Mouse (Mus musculus): Measurements from ENCODE around the gene Hnmt.
A peak's percentile ranks its signal among the peaks of the same experiment; 100 is the strongest.
"Not testable (repeated sequence)": the region's sequence is repeated elsewhere in the genome, so short reads cannot be mapped to it uniquely, and the experiment has no call there.

The Hnmt gene

GRCm38 (mm10) chr2:24049344-24049990, at the start of gene Hnmt:
Gene Hnmt, minus strand, starts transcription at chr2:24049394.
- no peak within 1 kb of the TSS for H3K4me3 ChIP-seq (replicated peaks; ENCODE audit: low read length)
- TF ChIP-seq POU5F1 (IDR thresholded peaks at IDR 0.05; ENCODE audit: borderline replicate concordance, low read length) (no peak), NANOG (IDR thresholded peaks at IDR 0.05; ENCODE audit: borderline replicate concordance, low read length) (no peak), CTCF (conservative IDR thresholded peaks at IDR 0.05; ENCODE audit: low read length) (no peak)
- peaks cover 3% of the 10 kb centered on the region; the same call in 1 of the 2 replicates for H3K9me3 ChIP-seq (ENCODE audit: low read length)
- no peaks in the 10 kb centered on the region for H3K36me3 ChIP-seq (ENCODE audit: insufficient read depth, low read length)
- no peaks in the 10 kb centered on the region for H3K27me3 ChIP-seq (ENCODE audit: insufficient read depth, low read length)
- peaks cover 13% of the 10 kb centered on the region for H3K4me1 ChIP-seq (replicated peaks; ENCODE audit: low read depth, low read length)

- Histone ChIP-seq H3K36me3 (ENCODE audit: insufficient read depth, low read length) (no peaks in the 10 kb centered on the region), H3K27me3 (ENCODE audit: insufficient read depth, low read length) (no peaks in the 10 kb centered on the region), H3K9me3 (ENCODE audit: low read length) (no peaks in the 10 kb centered on the region), H3K4me3 (replicated peaks; ENCODE audit: low read length) (no peak within 1 kb of the TSS), H3K4me1 (replicated peaks; ENCODE audit: low read depth, low read length) (no peaks in the 10 kb centered on the region)
- TF ChIP-seq NANOG (IDR thresholded peaks at IDR 0.05; ENCODE audit: borderline replicate concordance, low read length) = no peak
- TF ChIP-seq POU5F1 (IDR thresholded peaks at IDR 0.05; ENCODE audit: borderline replicate concordance, low read length) = no peak
- no peak for TF ChIP-seq CTCF (conservative IDR thresholded peaks at IDR 0.05; ENCODE audit: low read length)
These were observed 47.3 kb upstream of the Hnmt start, which contains the start of gene Tbpl2 for GRCm38 (mm10) chr2:24096495-24096894. Gene Tbpl2, minus strand, starts transcription at chr2:24096595.

GRCm38 (mm10) chr2:24090921-24091320, 41.7 kb upstream of the Hnmt start:
- no peaks in the 10 kb centered on the region for H3K27me3 ChIP-seq (ENCODE audit: insufficient read depth, low read length)
- TF ChIP-seq POU5F1 (IDR thresholded peaks at IDR 0.05; ENCODE audit: borderline replicate concordance, low read length) = no peak
- TF ChIP-seq CTCF (conservative IDR thresholded peaks at IDR 0.05; ENCODE audit: low read length) = no peak
- TF ChIP-seq NANOG (IDR thresholded peaks at IDR 0.05; ENCODE audit: borderline replicate concordance, low read length) = no peak
- no peaks in the 10 kb centered on the region for H3K4me1 ChIP-seq (replicated peaks; ENCODE audit: low read depth, low read length)
- H3K9me3 ChIP-seq (ENCODE audit: low read length) = no peaks in the 10 kb centered on the region
- no peaks in the 10 kb centered on the region for H3K36me3 ChIP-seq (ENCODE audit: insufficient read depth, low read length)
- H3K4me3 ChIP-seq (replicated peaks; ENCODE audit: low read length) = no peak overlapping the region

- Histone ChIP-seq H3K4me3 (replicated peaks; ENCODE audit: low read length) (no peak overlapping the region), H3K27me3 (ENCODE audit: insufficient read depth, low read length) (no peaks in the 10 kb centered on the region), H3K4me1 (replicated peaks; ENCODE audit: low read depth, low read length) (peaks cover 13% of the 10 kb centered on the region), H3K9me3 (ENCODE audit: low read length) (peaks cover 3% of the 10 kb centered on the region; the same call in 1 of the 2 replicates), H3K36me3 (ENCODE audit: insufficient read depth, low read length) (no peaks in the 10 kb centered on the region)
- TF ChIP-seq POU5F1 (IDR thresholded peaks at IDR 0.05; ENCODE audit: borderline replicate concordance, low read length) = no peak
- TF ChIP-seq NANOG (IDR thresholded peaks at IDR 0.05; ENCODE audit: borderline replicate concordance, low read length) = no peak
- TF ChIP-seq CTCF (conservative IDR thresholded peaks at IDR 0.05; ENCODE audit: low read length) = no peak
These were observed 1.3 kb upstream of the Hnmt start for GRCm38 (mm10) chr2:24050459-24050858.

GRCm38 (mm10) chr2:24048480-24049097, 605 bp downstream of the Hnmt start:
- no peaks in the 10 kb centered on the region for H3K36me3 ChIP-seq (ENCODE audit: insufficient read depth, low read length)
- peaks cover 3% of the 10 kb centered on the region; the same call in 1 of the 2 replicates for H3K9me3 ChIP-seq (ENCODE audit: low read length)
- TF ChIP-seq POU5F1 (IDR thresholded peaks at IDR 0.05; ENCODE audit: borderline replicate concordance, low read length) (no peak), NANOG (IDR thresholded peaks at IDR 0.05; ENCODE audit: borderline replicate concordance, low read length) (peak; percentile 23; the same call in 1 of the 2 replicates)
- H3K4me1 ChIP-seq (replicated peaks; ENCODE audit: low read depth, low read length) = peaks cover 13% of the 10 kb centered on the region
- no peak overlapping the region for H3K4me3 ChIP-seq (replicated peaks; ENCODE audit: low read length)
- no peaks in the 10 kb centered on the region for H3K27me3 ChIP-seq (ENCODE audit: insufficient read depth, low read length)

- Histone ChIP-seq H3K36me3 (ENCODE audit: insufficient read depth, low read length) (no peaks in the 10 kb centered on the region), H3K27me3 (ENCODE audit: insufficient read depth, low read length) (no peaks in the 10 kb centered on the region), H3K4me1 (replicated peaks; ENCODE audit: low read depth, low read length) (peaks cover 13% of the 10 kb centered on the region), H3K9me3 (ENCODE audit: low read length) (peaks cover 3% of the 10 kb centered on the region; the same call in 1 of the 2 replicates), H3K4me3 (replicated peaks; ENCODE audit: low read length) (no peak overlapping the region)
- TF ChIP-seq CTCF (conservative IDR thresholded peaks at IDR 0.05; ENCODE audit: low read length) (no peak), NANOG (IDR thresholded peaks at IDR 0.05; ENCODE audit: borderline replicate concordance, low read length) (no peak), POU5F1 (IDR thresholded peaks at IDR 0.05; ENCODE audit: borderline replicate concordance, low read length) (no peak)
These were observed 1.4 kb downstream of the Hnmt start for GRCm38 (mm10) chr2:24047551-24048479.

- H3K36me3 ChIP-seq (ENCODE audit: insufficient read depth, low read length) = no peaks in the 10 kb centered on the region
- H3K27me3 ChIP-seq (ENCODE audit: insufficient read depth, low read length) = no peaks in the 10 kb centered on the region
- H3K4me1 ChIP-seq (replicated peaks; ENCODE audit: low read depth, low read length) = peaks cover 6% of the 10 kb centered on the region; the same call in 1 of the 2 replicates
- H3K4me3 ChIP-seq (replicated peaks; ENCODE audit: low read length) = no peak overlapping the region
- TF ChIP-seq POU5F1 (IDR thresholded peaks at IDR 0.05; ENCODE audit: borderline replicate concordance, low read length) (no peak), CTCF (conservative IDR thresholded peaks at IDR 0.05; ENCODE audit: low read length) (no peak), NANOG (IDR thresholded peaks at IDR 0.05; ENCODE audit: borderline replicate concordance, low read length) (no peak)
- no peaks in the 10 kb centered on the region; the same call in 1 of the 2 replicates for H3K9me3 ChIP-seq (ENCODE audit: low read length)
These were observed 6.3 kb downstream of the Hnmt start for GRCm38 (mm10) chr2:24042901-24043300.

GRCm38 (mm10) chr2:24040531-24040930, 8.7 kb downstream of the Hnmt start:
- H3K27me3 ChIP-seq (ENCODE audit: insufficient read depth, low read length) = no peaks in the 10 kb centered on the region
- H3K36me3 ChIP-seq (ENCODE audit: insufficient read depth, low read length) = no peaks in the 10 kb centered on the region
- H3K4me3 ChIP-seq (replicated peaks; ENCODE audit: low read length) = no peak overlapping the region
- TF ChIP-seq CTCF (conservative IDR thresholded peaks at IDR 0.05; ENCODE audit: low read length) = no peak
- TF ChIP-seq POU5F1 (IDR thresholded peaks at IDR 0.05; ENCODE audit: borderline replicate concordance, low read length) = no peak
- no peak for TF ChIP-seq NANOG (IDR thresholded peaks at IDR 0.05; ENCODE audit: borderline replicate concordance, low read length)
- H3K9me3 ChIP-seq (ENCODE audit: low read length) = no peaks in the 10 kb centered on the region; the same call in 1 of the 2 replicates
- H3K4me1 ChIP-seq (replicated peaks; ENCODE audit: low read depth, low read length) = no peaks in the 10 kb centered on the region

GRCm38 (mm10) chr2:24019386-24019785, 29.8 kb downstream of the Hnmt start:
- H3K4me1 ChIP-seq (replicated peaks; ENCODE audit: low read depth, low read length); H3K36me3 ChIP-seq (ENCODE audit: insufficient read depth, low read length); H3K27me3 ChIP-seq (ENCODE audit: insufficient read depth, low read length); H3K4me3 ChIP-seq (replicated peaks; ENCODE audit: low read length): not testable (repeated sequence)
- peaks cover 27% of the 10 kb centered on the region for H3K9me3 ChIP-seq (ENCODE audit: low read length)
